Mouse (Mus musculus) erythroblast, embryonic 14.5 days (primary cell): ENCODE results near the gene Sec24d.

Experiments used
- GATA1 ChIP-seq: IDR thresholded peaks from 2 replicates; pipeline ENCODE4 v1.6.1; 2012; ENCODE audit warnings: low read length, inconsistent platforms, mixed read lengths
- TAL1 ChIP-seq: IDR thresholded peaks from 3 replicates; pipeline ENCODE4 v1.6.1; 2012; ENCODE audit warnings: low read length, inconsistent platforms, mixed read lengths

DNA sequence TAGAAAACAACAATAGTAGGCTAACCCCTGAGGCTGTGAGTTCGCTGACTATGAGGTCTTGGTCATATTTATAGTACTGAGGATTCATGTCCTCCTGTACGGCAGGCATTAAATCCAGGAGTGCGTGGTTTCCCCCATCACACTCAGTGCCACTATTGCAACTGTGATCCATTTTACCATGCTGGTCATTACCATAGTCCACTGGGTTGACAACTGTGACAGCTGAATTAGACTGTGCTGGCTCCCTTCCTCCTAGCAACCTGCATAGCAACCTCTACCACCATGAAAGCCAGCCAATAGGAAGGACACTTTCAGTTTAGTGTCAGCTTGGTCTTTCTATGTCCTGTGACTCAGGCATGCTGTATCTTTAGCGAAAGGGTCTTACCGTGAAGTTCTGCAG lies 17.0 kb downstream of the Sec24d start:
- TF ChIP-seq GATA1 (no peak), TAL1 (no peak)
